Mouse (Mus musculus) retina, embryonic 14.5 days (tissue): ENCODE results near the gene Rnf208.
"Not testable (repeated sequence)": the region's sequence is repeated elsewhere in the genome, so short reads cannot be mapped to it uniquely, and the experiment has no call there.

Source experiments
- DNase-seq: peaks from one replicate; pipeline ENCODE4 v3.0.0-alpha.2; 2015; ENCODE audit warnings: low spot score

The Rnf208 gene

DNA sequence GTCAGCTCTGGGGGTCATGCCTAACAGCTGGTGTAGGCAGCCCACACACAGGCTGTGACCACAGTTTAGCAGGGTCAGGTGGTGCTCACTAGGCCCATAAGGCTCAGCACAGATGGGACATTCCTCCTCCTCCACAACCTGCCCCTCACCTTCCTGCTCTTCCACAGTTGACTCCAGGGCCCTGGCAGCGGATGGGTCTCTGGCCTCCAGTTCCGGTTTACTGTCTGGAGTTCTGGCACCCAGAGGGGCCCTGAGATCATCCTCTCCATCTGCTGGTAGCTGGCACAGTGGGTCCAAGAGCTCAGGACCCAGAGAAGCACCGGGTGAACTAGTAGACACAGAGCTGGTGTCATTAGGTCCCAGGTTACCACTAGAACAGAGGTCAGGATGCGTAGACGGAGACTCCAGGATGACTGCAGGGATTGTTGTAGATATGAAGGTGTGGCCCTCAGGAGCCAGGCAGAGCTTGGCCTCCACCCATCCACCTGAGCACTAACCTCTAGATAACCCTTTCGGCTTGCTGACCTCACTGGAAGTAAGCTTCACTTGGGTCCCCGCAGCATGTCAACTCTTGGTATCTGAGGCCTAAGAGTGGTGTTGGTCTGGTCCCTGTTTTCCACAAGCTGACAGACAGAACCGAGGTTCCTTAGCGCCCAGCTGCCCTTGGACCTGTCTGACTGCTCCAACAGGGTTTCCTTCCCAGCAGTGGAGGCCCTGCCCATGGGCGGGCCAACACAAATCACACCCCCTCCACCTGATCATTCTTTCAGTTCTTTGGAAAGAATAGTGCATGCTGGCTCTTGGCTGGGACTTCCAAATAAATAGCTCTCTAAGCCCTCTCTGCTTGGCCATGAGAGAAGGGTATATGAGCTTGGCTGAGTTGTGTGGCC, 4.4 kb downstream of the Rnf208 start, which contains the start of gene AL732309.1:
Gene AL732309.1, minus strand, starts transcription at position 681 of the 890 bp plus-strand sequence.
- no peak for DNase-seq

DNA sequence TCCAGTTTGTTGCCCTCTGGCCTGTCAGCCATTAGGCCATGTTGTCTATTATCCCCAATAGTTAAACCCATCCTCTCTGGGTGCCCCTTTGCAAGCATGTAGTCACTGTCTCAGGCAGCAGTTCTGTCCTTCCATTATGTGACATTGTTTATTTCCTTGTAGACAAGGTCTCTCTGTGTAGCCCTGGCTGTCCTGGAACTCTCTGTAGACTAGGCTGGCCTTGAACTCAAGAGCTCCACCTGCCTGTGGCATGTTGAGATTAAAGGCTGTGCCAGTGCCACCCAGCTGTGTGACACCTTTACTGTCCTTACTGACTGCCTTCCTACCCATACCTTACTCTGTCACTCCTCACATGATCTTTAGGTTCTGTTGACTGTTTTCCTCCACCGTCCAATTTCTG, 10.3 kb downstream of the Rnf208 start:
- no peak for DNase-seq

DNA sequence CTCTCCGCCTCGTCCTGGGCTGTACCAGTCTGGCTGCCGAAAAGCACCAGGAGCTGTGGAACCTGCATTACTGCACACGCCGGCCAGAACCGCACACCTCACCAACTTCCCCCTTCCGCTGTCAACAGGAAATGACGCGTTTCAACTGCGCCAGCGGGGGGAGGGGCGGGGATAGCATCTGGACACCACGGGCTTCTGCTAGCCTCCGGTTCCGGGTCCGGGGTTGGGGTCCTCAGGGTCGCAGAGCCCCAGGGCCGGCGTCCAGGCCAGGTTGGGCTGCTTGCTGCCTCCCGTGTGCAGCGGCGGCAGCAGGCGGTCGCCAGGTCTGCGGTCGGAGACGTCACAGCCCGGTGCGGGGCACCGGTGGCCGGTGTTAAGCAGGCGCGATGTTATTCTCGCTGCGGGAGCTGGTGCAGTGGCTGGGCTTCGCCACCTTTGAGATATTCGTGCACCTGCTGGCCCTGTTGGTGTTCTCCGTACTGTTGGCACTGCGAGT, 13.3 kb downstream of the Rnf208 start, which contains the start of gene Tmem203:
Gene Tmem203, plus strand, starts transcription at position 156 of the 496 bp plus-strand sequence.
- peak; percentile 95 for DNase-seq

DNA sequence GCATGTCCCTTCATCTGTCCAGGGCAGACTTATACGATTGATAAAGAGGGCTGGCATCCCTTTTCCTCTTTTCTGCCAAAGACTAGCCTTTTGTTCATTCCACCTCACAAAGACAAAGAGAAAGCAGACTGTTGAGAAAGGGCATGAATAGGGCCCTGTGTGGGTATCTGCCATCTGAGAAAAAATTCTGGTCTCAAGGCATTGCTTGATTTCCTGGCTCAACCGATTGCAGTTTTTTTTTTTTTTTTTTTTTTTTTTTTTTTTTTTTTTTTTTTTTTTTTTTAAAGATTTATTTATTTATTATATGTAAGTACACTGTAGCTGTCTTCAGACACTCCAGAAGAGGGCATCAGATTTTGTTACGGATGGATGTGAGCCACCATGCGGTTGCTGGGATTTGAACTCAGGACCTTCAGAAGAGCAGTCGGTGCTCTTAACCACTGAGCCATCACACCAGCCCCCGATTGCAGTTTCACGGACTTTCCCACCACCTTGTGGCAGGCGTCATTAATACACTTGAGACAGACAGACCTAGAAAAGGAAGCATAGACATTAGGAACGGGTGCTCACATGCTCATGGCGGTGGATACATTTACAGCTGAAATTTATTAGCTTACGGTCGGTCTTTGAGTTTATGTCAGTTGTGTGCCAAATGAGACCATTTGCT, 14.5 kb downstream of the Rnf208 start:
- DNase-seq: peak; percentile 60

DNA sequence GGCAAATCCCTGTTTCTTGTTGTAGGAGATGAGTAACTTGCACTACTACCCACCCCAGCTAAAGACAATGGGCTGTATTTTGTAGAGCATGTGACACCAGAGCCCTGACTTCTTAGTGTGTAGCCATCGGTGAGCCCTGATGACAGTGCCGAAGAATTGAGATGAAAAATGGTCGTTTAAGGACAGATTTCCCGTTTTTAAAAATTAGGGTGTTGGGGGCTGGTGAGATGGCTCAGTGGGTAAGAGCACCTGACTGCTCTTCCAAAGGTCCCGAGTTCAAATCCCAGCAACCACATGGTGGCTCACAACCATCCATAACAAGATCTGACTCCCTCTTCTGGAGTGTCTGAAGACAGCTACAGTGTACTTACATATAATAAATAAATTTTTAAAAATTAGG, 15.2 kb downstream of the Rnf208 start:
- not testable (repeated sequence) for DNase-seq

DNA sequence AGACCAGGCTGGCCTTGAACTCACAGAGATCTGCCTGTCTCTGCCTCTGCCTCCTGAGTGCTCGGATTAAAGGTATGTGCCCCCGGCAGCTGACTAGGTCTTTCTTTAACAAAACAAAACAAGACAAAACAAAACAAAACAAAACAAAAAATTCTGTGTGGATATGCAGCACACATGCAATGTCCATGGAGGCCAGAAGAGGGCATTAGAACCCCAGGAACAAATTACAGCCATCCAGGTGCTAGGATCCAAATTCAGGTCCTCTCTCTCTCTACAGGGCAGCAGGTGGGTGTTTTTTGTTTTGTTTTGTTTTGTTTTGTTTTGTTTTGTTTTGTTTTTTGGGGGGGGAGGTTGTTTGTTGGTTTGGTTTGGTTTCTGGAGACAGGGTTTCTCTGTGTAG, 16.8 kb downstream of the Rnf208 start:
- peak; percentile 32 for DNase-seq

DNA sequence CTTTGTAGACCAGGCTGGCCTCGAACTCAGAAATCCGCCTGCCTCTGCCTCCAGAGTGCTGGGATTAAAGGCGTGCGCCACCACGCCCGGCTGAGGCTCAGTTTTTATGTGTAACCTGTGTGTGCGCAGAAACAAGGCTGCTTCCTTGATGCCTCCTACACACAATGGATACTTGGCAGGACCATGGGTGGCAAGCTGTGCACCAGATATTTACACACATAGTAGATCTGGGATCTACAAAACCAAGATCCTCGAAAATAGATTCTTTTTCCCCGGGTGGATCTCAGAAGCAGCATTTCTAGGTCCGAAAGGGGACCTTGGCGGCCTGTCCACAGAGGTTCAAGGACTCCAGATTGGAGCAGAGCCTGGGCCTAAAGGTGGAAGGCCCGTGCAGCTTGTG, 19.8 kb downstream of the Rnf208 start:
- DNase-seq: no peak

DNA sequence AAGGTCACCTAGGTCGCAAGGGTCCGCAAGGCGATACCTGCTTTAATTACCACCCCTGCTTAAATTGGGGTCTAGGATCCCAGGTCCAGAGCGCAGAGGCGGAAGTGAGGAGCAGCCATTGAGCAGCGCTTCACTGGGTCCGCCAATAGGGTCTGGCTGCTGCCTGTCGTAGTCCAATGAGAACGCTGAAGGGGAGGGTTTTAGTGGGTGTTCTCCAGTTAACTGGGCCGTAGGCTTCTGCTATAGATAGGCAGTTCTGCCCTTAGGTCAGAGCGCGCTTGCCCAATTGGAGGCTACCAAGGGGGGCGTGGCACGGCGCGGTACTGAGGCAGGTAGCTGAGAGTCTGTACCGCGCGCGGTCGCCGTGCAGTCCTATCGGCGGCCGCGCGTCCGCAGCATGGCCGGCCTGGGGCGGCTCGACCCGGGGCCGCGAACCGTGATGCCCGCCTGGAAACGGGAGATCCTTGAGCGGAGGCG, 20.3 kb downstream of the Rnf208 start, which contains the start of gene Tprn:
Gene Tprn, plus strand, starts transcription at position 328 of the 477 bp plus-strand sequence.
- DNase-seq: peak; percentile 97

DNA sequence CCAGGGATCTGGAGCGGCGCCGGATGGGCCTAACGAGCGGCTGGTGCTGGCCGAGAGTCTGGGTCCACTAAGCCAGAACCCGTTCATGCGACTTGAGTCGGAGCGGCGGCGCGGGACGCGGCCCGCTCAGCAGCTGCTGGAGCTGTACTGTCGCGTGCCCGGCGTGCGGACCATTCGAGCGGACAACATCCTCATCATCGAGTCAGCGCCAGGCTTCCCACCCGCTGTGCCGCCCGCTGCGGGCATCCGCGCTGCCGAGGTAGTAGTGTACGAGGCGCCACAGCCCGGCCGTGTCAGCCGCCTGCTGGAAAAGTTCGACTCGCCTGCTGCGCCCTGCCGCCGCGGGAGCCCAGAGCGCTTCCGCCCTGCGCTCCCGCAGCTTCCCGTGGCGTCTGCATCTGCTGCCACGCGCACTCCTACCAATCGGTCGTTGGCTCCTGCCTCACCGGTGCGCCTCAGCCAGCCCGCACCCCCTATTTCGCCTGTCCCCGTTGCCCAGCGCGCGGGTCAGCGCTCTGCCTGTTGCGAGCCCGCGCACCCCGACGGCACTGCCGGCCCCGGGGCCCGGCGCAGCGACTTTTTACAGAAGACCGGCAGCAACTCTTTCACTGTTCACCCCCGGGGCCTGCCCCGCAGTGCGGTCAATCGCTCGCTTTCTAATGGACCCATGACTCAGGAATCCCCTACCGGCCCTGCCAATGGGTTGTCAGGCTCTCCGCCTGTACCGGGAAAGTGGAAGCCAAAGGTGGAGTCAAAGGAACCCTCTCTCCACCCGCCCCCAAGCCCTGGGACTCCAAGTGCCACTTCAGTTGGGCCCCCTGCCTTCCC, 21.0 kb downstream of the Rnf208 start:
- peak; percentile 51 for DNase-seq

DNA sequence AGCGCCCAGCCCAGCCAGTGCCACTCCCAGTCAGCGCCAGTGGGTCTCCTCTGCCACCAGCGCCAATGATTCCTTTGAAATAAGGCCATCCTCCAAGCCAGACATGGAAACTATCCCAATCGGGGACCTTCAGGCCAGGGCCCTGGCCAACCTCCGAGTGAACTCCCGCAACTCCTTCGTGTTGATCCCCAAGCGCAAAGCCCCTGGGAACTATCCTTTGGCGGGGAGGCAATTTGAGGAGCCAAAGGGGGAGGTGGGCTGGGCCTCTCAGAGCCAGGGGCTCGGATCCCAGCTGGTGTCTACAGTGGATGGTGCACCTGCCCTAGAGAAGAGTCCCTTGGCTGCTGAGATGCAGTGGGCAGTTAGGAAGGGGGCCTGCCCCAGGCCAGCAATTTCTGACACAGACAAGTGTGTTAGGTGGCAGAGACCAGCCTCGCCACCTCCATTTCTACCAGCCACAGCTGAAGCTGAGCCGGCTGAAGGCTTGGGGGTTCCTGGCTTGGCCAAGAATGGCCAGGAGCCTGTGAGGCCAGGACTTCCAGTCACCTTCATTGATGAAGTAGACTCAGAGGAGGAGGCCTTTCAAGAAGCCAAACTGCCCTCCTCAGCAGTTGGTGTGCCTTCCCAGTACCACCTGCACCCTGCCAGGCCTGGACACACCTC, 21.7 kb downstream of the Rnf208 start:
- no peak for DNase-seq

DNA sequence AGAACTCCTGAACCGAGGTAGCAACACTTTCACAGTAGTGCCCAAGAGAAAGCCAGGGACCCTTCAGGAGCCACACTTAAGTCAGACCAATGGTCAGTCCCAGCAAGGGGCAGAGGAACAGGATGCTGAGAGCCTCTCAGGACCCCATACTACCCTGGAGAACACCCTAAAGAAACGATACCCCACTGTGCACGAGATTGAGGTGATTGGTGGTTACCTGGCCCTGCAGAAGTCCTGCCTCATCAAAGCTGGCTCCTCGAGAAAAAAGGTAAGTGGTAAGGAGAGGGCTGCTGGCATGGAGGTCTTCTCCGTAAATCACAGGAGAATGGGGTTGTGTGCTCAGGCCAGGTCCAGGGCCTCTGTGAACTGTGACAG, 22.2 kb downstream of the Rnf208 start:
- no peak for DNase-seq

DNA sequence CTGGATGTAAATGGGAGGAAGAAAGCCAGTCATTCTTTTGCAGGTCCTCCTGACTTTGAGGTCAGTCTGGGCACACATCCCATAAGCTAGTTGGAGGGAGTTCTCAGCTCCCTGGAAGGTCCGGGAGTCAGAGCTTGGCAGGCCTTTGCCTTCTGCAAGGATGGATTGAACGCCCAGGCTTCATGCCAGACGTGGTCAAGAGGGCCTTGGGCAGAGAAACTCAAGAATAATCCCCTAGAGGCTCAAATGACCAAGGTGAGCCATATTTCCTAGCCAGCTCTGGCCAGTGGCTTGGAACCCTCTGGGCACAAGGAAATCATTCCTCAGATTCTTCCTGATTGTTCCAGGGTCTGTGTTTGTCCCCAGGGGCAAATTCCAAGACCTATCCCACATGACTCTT, 22.8 kb downstream of the Rnf208 start:
- DNase-seq: no peak

DNA sequence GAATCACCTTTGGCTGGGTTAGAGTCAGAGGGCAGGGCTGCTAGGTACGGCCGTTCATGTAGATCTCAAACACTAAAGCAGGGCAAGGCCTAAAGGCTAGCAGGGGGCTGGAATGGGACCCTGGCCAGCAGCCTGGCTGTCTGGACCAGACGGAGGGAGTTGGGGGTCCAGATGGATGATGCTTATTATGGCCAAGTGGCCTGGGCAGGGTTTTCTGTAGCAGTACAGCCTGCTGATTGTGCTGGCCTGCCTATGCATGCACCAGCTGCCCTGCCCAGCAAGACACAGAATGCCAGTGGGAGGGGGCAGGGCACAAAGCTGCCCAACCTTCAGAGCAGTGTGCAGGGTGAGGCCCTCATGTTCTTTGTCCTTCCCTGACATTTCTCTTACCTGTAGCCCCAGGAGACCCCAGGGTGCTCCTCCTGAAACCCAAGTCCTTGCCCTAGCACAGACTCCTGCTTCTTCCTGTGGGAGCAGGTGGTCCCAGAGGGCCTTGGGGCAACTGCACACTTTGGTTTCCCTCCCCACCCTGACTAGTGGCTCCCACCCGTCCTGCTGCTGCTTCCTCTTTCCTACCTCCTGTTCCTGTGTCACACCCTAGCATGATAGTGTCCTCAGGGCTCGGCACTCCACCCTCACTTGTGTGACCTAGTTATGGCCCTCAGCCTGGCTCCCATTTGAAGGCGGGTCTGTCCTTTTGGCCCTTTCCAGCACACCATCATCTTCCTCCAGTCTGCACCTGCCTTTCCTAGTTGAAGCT, 24.0 kb downstream of the Rnf208 start:
- DNase-seq: no peak

DNA sequence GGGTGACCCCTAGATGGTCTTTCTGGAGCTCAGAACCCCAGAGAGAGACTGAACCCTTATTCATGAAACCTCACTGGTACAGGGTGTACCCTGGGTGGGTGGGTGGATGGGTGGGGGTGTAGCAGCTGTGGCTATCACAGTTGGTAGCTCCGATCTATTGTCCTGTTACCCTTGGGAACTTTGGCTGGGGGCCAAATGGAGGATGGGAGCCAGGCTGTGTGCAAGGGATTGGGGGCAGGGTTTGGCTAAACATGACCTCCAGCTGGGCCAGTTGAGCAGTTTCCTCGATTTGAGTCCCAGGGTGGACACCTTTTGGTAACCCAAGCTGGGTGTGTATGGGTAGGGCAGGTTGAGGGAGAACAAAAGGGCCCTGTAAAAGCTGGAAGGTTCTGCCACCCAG, 24.7 kb downstream of the Rnf208 start:
- DNase-seq: no peak

DNA sequence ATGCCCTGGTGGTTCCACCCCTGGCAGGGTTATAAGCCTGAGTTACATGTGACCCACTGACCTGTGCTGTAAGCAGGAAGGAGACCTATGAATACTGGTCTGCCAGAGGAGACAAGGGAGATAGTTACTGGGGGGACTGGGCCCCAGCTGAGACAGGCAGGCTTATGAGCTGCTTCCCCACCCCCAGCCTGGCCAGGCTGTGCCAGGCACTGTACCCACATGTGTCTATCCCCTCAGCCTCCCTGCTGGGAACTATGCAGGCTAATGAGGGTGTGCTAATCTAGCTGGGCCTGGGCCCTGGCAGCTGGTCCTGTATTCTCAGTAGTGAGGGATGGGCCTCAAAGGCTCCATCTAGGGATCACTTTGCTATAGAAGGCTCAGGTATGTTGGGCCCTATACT, 25.2 kb downstream of the Rnf208 start:
- no peak for DNase-seq

DNA sequence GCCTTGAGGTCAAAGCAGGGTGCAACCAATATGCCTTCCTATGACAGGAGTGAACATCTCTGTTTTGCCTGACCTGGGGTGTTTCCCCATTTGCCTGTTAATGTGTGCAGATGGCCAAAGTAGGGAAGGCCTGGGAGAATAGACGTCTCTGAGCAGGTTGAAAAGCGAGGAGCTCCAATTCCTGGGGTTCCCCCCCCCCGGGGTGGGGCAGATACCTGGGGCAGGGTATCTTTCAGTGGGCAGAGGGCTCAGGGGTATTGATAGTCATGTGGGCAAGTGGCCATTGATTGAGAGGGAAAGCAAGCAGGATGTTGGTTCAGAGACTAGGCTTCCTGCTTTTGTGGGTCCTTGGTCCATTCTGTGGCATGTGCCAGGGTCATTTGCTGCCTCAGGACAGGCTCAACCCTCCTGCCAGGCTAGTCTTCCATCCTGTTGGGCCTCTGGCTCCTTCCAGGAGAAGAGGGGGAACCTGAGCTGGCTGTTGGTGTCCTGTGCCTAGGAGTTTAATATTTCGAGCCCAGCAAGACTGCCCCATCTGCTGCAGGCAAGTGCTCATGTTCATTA, 25.8 kb downstream of the Rnf208 start:
- DNase-seq: no peak

DNA sequence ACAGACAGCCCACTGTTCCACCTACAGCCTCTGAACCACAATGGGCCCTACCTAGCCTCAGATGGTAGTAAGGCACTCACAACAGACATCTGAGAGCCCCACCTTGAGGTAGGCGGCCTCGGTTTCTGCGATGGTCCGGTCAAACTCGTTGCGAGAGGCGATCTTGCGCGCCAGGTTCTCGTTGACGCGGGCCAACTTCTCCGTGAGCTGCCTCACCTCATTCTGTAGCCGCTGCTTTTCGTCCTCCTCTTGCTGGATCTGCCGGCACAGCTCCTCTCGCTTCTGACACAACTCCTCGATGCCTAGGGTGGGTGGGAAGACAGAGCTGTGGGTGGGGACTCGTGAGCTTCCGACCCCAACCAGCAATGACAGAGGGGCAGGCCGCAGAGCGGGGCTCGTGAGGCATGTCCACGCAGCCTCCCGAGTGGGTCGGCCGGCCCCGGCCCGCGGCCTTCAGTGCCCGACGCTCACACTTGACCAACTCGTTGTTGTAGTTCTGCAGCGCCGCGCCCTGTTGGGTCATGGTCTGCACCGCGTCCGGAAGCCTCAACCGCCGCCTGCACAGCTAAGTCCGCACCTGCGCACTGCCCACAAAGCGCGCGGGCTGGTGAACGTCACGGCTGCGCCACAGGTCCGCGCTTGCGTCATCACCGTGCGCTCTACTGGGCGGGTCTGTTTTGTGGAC, 29.9 kb downstream of the Rnf208 start, which contains the start of the genes Ssna1 and Anapc2:
Gene Ssna1, minus strand, starts transcription at position 612 of the 685 bp plus-strand sequence.
Gene Anapc2, plus strand, starts transcription at position 652 of the 685 bp plus-strand sequence.
- peak; percentile 99 for DNase-seq

DNA sequence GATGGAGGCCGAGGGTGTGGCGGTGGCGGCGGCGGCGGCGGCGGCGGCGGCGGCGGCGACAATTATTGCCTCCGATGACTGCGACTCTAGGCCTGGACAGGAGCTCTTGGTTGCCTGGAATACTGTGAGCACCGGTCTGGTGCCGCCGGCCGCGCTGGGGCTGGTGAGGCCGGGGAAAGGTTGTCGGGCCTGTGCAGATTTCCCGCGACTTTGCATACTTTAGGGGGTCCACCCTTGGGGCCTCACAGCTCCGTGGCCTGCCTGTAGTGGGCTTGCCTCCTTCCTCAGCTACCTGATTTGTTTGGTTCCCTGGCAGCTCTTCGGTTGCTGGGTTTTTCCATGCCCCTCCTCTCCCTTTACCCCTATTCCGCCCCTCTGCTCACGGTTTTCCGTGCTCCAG, 30.5 kb downstream of the Rnf208 start:
- no peak for DNase-seq

DNA sequence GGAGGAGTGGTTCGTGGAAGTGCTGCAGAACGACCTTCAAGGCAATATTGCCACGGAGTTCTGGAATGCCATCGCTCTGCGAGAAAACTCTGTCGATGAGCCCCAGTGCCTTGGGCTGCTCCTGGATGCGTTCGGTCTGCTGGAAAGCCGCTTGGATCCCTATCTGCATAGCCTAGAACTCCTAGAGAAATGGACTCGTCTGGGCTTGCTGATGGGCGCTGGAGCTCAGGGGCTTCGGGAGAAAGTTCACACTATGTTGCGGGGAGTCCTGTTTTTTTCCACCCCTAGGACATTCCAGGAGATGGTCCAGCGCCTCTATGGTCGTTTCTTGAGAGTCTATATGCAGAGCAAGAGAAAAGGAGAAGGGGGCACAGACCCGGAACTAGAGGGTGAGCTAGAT, 31.0 kb downstream of the Rnf208 start:
- no peak for DNase-seq
